Mouse (Mus musculus) cerebellum, adult 11-12 months (tissue): Measurements from ENCODE around the gene Gulp1.
A peak's percentile ranks its signal among the peaks of the same experiment; 100 is the strongest.

Experiments
- DNase-seq: peaks from one replicate; pipeline ENCODE4 v3.0.0; 2022

Gene Gulp1

DNA sequence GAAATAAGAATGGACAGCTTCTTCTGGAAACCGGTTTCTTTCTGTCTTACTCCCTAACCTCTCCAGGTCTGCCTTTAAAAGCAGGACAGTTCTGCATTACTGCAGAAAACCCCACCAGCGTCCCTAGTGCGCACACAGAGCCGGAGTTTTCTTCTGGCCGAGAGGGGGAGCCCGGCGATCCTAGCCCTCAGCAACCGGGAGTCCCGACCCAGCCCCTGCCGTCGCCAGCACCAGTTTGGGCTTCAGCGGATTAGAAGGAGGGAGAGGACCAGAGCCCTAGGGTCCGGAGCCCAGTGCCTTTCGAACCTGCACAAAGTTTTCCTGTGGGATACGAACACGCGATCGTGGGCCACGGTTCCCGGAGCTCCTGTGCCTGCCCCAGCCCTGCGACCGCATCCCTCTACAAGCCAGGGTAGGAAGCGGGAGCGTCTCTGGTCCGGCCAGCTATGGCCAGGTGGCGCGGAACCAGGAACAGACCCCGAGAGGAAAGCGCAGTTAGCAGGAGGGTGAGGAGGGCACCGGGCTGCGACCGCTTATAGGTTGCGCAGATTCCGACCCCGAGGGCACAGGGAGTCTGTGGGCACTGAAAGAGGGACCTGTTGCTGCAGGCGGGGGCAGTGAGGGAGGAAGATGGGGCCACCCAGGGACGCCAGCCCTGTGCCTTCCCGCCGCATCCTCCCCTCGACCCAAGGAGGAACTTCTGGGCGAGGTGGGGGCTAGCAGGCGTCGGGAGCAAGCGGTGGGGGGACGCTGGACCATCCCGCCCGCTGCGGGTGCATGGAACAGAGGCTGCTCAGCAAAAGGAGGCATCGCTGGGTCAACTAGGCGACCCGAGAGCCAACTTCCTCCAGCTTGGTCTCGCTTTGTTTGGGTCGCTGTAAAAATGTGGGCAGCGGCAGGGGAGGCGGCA lies at the start of gene Gulp1:
Gene Gulp1, plus strand, starts transcription at position 51 of the 910 bp plus-strand sequence.
- peak; percentile 11 for DNase-seq

DNA sequence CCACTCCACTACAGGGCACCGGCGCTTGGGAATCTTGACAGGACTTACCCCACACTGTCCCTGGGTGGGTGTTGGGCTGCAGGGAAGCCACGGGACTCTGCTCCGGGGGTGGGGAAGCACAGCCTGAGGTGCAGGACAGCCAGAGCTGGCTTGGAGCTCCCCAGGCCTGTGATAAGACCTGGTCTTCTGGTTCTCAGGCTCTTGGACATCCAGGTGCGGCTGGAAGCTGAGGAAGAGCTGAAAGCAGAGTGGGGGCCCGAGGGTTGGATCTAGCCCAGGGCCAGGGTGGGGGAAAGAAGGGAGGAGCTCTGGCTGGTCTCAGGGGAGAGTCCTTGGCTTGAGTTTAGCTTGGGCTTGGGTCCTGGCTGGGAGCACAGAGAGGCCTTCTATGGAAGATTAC lies 1.1 kb upstream of the Gulp1 start:
- DNase-seq: no peak

GRCm38 (mm10) chr1:44552371-44552841 lies 1.1 kb downstream of the Gulp1 start:
- DNase-seq: no peak

GRCm38 (mm10) chr1:44553166-44553898 lies 2.0 kb downstream of the Gulp1 start:
- DNase-seq: no peak

- no peak for DNase-seq
Measured at GRCm38 (mm10) chr1:44567431-44567830, 16.1 kb downstream of the Gulp1 start.

DNA sequence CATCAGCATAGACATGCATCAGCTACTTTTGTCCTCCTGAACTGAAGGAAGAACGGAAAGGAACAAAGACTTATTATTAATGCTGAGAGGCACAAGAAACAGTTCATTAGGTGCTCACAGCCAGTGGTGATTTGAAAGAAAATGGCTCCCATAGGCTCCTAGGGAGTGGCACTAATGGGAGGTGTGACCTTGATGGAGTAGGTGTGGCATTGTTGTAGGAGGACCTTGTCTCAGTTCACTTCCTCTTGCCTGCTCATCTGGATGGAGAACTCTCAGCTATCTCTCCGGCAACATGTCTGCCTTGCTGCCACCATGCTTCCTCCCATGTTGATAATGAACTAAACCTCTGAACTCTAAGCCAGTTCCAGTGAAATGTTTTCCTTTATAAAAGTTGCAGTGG lies 17.0 kb downstream of the Gulp1 start:
- DNase-seq: no peak

DNA sequence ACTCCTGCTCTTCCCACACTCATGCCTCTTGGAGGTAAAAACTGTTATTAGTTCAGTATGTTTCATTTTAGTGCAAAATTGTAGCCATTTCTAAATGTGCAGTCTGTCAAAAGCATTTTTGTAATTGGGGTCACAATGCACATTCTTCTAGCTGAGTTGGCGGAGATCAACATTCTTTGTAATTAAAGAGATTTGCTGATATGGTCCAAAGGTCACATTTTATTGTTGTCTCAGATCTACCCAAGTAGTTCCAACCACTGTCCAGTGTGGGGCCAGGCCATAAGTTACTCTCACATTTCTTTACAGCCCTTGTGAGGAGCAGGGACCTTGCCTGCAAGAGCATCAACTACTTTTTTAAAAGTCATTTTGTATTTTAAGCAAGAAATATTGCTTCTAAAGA lies 24.7 kb downstream of the Gulp1 start:
- DNase-seq: no peak

DNA sequence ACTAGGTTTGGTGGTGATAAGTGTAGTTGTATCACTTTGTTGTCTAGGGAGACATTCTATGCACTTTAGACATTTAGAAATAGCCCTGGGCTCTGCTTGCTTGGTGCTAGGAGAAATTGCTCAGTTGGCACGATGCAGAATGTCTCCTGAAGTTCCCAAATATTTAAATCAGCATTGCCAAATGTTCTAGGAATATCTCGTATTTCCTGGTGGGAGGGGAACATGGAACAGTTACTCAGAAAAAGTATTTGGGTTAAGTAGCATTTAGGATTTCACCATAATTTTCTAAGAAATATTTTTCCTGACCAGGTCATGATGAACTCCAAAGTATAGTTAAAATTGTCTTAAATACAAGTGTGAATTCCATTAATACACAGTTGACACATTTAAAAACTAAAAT lies 25.3 kb downstream of the Gulp1 start:
- DNase-seq: no peak

GRCm38 (mm10) chr1:44580390-44580789 lies 29.1 kb downstream of the Gulp1 start:
- no peak for DNase-seq

GRCm38 (mm10) chr1:44584886-44585385 lies 33.6 kb downstream of the Gulp1 start:
- no peak for DNase-seq

DNA sequence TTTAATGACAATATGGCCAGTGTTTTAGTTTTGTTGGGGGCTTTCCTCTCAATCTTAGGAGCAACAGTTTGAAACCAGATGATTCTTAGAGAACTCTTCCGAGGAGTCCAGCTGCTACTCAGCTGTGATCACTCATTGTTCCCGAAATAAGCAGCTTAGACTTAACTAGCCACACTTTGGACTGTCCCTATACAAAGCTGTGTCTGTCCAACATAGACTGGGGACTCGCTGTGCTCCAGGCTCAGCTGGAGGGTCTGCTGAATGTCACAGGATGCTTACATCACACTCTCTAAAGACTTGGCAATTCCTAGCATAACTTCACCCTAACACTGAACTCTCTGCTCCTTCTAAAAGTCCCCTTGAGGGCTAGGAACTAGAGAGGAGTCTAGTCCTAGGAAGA lies 40.4 kb downstream of the Gulp1 start:
- DNase-seq: no peak

- DNase-seq: no peak
Measured at GRCm38 (mm10) chr1:44593109-44593508, 41.8 kb downstream of the Gulp1 start.

- no peak for DNase-seq
Measured at GRCm38 (mm10) chr1:44598312-44598711, 47.0 kb downstream of the Gulp1 start.

GRCm38 (mm10) chr1:44613294-44614041 lies 62.2 kb downstream of the Gulp1 start:
- DNase-seq: no peak

DNA sequence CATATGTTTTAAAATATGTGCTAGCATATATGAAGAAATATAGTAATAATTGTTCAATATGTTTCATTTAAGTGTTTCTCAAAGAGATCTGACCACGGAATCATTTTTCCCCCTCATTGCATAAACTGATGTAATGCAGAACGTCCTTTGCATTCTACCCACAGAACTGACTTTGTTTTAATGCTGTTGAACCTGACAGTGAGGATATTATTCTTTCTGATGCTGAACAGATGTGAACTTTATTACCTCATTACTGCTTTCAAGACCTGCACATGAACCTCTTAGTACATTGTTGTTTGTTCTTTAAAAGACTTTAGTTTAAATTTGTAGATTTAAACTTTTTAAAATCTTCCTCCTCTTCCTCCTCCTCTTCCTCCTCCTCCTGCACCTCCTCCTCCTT lies 67.4 kb downstream of the Gulp1 start:
- no peak for DNase-seq

DNA sequence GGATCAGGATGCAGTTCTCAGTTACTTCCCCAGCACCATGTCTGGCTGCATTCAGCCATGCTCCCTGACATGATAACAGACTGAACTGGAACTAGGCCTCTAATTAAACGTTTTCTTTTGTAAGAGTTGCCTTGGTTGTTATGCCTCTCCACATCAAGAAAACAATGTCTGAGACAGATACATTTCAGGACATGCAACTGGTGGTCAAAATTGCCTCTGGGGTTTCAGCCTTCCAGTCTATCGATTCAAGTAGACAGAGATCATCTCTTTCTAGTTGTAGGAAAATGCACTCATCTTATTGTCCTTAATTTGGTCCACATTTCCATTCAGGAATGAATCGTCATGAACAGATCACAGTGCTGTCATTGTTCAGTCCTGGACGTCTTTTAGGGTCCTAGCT lies 83.2 kb downstream of the Gulp1 start:
- no peak for DNase-seq

- no peak for DNase-seq
Measured at GRCm38 (mm10) chr1:44645678-44646276, 94.5 kb downstream of the Gulp1 start.

- DNase-seq: no peak
Measured at GRCm38 (mm10) chr1:44678974-44679373, 127.7 kb downstream of the Gulp1 start.

DNA sequence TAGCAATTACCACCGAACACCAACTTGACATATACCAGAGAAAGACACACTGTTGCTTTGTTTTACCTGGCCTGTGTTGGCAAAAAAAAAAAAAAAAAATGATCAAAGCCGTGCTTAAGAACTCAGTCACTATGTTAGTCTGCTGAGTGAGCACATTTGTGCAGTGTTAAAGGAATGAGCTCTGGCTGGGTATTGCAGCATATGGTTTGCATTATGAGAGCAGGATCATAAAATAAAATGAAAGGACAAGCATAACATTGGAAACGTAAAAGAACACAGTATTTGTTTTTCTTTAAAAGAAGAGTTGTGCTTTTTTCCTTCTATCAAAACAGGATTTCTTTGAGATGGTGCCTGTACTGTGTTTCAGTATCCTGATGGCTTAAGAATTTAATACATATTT lies 128.1 kb downstream of the Gulp1 start:
- DNase-seq: no peak

GRCm38 (mm10) chr1:44682556-44682955 lies 131.2 kb downstream of the Gulp1 start:
- no peak for DNase-seq

DNA sequence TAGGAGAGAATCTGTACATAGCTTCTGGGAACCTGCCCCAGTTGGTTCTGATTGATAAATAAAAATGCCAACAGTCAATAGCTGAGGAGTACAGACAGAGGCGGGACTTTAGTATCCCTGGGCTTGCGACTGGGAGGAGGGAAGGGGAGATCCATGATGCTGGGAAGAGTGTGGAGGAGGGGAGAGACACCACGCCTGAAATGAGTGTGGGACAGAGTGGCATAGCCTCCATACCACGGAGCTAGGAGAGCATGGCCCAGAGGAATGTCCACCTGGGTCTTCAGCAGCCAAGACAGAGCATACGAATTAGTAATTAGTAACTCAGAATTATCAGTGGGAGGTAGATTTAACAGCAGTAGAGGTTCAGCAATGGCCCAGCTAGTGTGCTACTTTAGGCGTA lies 132.4 kb downstream of the Gulp1 start:
- DNase-seq: no peak

- DNase-seq: no peak
Measured at GRCm38 (mm10) chr1:44720785-44721410, 169.6 kb downstream of the Gulp1 start.
